Mouse (Mus musculus): ENCODE results near the gene Napsa.

Gene Napsa

GRCm38 (mm10) chr7:44626068-44626385 is 53.8 kb downstream of the Napsa start:
- no peak for DNase-seq (ENCODE audit: low spot score in 2 of 2)

GRCm38 (mm10) chr7:44626966-44627365 is 54.8 kb downstream of the Napsa start:
- no peak for DNase-seq (ENCODE audit: low spot score in 2 of 2)

DNA sequence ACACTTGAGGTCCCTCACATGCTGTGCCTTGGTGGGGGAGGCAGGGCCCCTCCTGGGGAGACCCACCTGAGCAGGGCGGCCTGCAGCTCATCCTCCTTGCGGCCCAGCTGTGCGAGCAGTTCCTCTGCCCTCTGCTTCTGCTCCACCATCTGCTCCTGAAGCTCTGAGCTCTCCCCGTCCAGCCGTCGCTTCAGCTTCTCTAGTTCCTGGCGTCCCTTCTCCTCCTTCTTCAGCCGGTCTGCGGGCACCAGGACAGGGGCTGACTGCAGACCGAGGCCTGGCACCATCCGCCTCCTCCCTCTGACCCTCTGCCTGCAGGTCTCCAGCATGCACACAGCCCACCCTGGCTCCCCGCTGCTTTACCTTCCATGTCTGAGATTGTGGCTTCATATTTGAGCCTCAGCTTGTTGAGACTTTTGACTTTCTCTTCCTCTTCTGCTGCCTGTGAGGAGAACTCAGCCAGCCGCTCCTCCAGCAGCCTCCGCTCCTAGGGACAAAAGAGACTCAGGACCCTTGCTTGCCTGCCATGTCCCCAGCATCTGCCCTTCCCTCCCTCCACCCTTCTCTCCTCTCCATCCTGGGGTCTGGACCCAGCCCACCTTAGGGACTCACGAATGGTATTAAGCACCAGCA is 56.3 kb downstream of the Napsa start:
- no peak for DNase-seq (ENCODE audit: low spot score in 2 of 2)

- DNase-seq (ENCODE audit: low spot score in 2 of 2) = no peak
Measured at GRCm38 (mm10) chr7:44630437-44630836, 58.3 kb downstream of the Napsa start.

- no peak for DNase-seq (ENCODE audit: low spot score in 2 of 2)
Measured at GRCm38 (mm10) chr7:44632676-44633075, 60.5 kb downstream of the Napsa start.

DNA sequence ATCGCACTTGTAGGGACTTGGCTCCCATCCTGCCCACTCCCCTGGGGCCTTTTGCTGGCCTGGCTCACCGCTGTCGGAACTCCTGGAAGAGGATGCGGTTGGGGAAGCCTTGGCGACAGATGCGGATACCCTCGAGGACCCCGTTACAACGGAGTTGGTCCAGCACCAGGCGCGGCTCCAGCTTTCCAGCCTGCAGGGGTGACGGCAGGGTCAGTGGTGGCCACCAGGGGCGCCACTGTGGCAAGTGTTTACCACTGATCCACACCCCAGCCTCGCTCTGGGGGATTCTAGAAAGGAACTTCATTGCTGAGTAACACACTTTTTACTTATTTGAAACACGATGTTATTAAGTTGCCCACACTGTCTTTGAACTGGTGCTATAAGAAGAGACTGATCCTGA is 61.2 kb downstream of the Napsa start:
- DNase-seq (ENCODE audit: low spot score in 2 of 2) = no peak
